Mouse (Mus musculus) forebrain, embryonic 10.5 days (tissue): ENCODE measurements around the gene Mtf1. TPM values are rescaled to one million over a fixed set of nuclear protein-coding genes. Genes with fewer than 3 reads are reported as not detected.
A peak's percentile ranks its signal among the peaks of the same experiment; 100 is the strongest.

ENCODE experiments used
- DNase-seq: peaks from one replicate; pipeline ENCODE4 v3.0.0-alpha.2; 2017; ENCODE audit warnings: low spot score; ENCODE audit errors: extremely low spot score
- H3K27ac ChIP-seq: fragments of 300-500 bp; sonication (generic); 2 replicates; pipeline ENCODE4 v1.5.1; 2016; ENCODE audit warnings: mild to moderate bottlenecking
- H3K27me3 ChIP-seq: fragments of 300-500 bp; sonication (generic); 2 replicates; pipeline ENCODE4 v1.6.1; 2016; ENCODE audit warnings: mild to moderate bottlenecking; ENCODE audit not compliant: poor library complexity, severe bottlenecking
- H3K36me3 ChIP-seq: fragments of 300-500 bp; sonication (generic); replicated peaks from 2 replicates; pipeline ENCODE4 v1.6.1; 2016; ENCODE audit warnings: mild to moderate bottlenecking, moderate library complexity
- H3K4me1 ChIP-seq: fragments of 300-500 bp; sonication (generic); 2 replicates; pipeline ENCODE4 v1.6.1; 2016
- H3K4me3 ChIP-seq: fragments of 300-500 bp; sonication (generic); 2 replicates; pipeline ENCODE4 v1.5.1; 2016; ENCODE audit warnings: mild to moderate bottlenecking, moderate library complexity
- H3K9me3 ChIP-seq: fragments of 300-500 bp; sonication (generic); 2 replicates; pipeline ENCODE4 v1.6.1; 2016; ENCODE audit warnings: mild to moderate bottlenecking, moderate library complexity
- WGBS: fragments of 180-500 bp; shearing (Covaris S2); methylation state at CpG from one replicate; pipeline ENCODE4 v1.1.7; 2016; 5-methylcytosine and 5-hydroxymethylcytosine counted together
- polyA plus RNA-seq: library from polyadenylated mRNA; unstranded; fragments of >200 nt; fragmentation: Nextera tagmentation; extraction: Ambion mirVana; gene quantifications from 2 replicates; pipeline ENCODE4 v1.2.1, GENCODE M21; 2016

Gene Mtf1
- polyA plus RNA-seq, 1 experiment from 2014 or later, result 22.3 TPM

DNA sequence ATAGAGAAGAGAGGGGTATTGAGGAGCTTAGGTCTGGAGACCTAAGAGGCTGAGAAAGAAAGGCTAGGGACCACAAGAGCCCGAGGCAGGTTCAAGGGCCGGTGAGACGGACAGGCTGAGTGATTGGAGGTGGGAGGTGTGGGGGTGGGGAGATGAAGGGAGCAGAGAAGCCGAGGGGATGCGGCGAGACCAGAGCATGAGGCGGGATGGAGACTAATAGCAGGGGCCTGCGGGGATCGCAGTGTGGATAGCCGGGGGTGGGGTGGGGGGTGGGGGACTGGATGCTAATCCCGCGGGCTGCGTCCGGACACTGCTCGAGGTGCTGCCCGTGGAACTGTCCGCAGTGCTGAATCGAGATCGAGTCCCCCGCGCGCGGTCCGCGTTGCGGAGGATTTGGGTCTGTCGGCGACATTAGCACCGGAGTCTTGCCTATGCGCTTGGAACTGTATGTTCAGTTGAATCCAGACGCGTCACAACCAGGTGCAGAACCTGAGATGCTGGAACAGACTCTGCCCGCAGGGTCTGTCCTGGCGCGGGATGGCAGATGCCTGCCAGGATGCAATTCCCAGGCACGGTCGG is 80.3 kb downstream of the Mtf1 start:
- Histone ChIP-seq H3K27me3 (peaks cover 83% of the 10 kb centered on the region), H3K9me3 (peaks cover 4% of the 10 kb centered on the region; the same call in 1 of the 2 replicates), H3K4me3 (peak overlapping the region; percentile 56), H3K4me1 (peaks cover 35% of the 10 kb centered on the region), H3K27ac (no peak overlapping the region), H3K36me3 (no peaks in the 10 kb centered on the region)
- 1% methylated on average over 36 of the region's 37 CpGs for WGBS
- peak; percentile 63 for DNase-seq

DNA sequence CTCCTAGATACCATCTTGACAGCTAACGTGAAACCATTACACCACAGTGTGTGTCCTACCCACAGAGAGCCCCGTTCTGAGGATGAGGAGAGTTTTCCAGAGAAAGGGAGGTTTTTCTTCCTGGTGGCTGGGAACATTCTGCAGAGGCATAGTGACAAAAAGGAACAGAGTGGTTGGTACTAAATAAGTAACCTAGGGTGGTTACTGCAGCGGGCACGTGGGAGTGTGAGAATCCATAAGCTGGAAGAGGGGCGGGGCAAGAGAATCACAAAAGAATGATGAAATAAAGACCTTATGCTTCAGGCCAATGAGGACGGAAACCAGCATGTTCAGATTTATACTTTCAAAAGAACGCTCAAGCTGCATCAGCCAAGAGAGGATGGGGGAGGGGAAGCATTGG is 86.8 kb downstream of the Mtf1 start:
- 79% methylated on average over 7 of the region's 7 CpGs for WGBS
- Histone ChIP-seq H3K4me1 (peaks cover 6% of the 10 kb centered on the region), H3K4me3 (no peak overlapping the region), H3K27ac (no peak overlapping the region), H3K36me3 (no peaks in the 10 kb centered on the region), H3K27me3 (peaks cover 77% of the 10 kb centered on the region), H3K9me3 (no peaks in the 10 kb centered on the region)
- DNase-seq, result no peak

GRCm38 (mm10) chr4:124889935-124890334 is 88.0 kb downstream of the Mtf1 start:
- no peaks in the 10 kb centered on the region for H3K9me3 ChIP-seq
- WGBS, result 97% methylated on average over 2 of the region's 2 CpGs
- H3K36me3 ChIP-seq, result no peaks in the 10 kb centered on the region
- peaks cover 17% of the 10 kb centered on the region for H3K4me1 ChIP-seq
- no peak overlapping the region for H3K27ac ChIP-seq
- peaks cover 77% of the 10 kb centered on the region for H3K27me3 ChIP-seq
- no peak overlapping the region for H3K4me3 ChIP-seq
- DNase-seq, result no peak

DNA sequence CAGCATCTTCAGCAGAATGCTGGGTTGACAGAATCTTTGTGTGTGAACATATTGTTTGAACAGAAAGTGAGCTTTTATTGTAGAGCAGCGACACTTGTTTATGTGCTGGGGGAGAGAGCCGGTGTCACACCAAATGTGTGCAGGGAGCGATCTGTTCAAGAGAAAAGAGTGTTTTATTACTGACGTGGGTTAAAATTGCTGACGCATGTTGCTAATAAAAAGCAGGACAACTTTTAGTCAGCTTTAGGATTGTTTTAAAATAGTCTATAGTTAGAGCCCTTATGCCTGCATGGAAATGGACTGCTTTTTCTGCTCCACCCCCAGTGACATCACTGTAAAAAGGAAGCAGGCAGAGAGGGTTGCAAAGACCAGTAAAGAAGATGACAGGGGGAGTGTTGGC is 88.9 kb downstream of the Mtf1 start:
- no peak for DNase-seq
- Histone ChIP-seq H3K9me3 (no peaks in the 10 kb centered on the region), H3K36me3 (no peaks in the 10 kb centered on the region), H3K4me1 (peaks cover 21% of the 10 kb centered on the region), H3K4me3 (no peak overlapping the region), H3K27me3 (peaks cover 77% of the 10 kb centered on the region), H3K27ac (no peak overlapping the region)
- 77% methylated on average over 5 of the region's 5 CpGs for WGBS

- Histone ChIP-seq H3K27me3 (peaks cover 84% of the 10 kb centered on the region), H3K4me3 (peak overlapping the region; percentile 63), H3K36me3 (no peaks in the 10 kb centered on the region), H3K27ac (no peak overlapping the region), H3K9me3 (no peaks in the 10 kb centered on the region), H3K4me1 (peaks cover 36% of the 10 kb centered on the region)
- 34% methylated on average over 6 of the region's 6 CpGs for whole genome bisulfite sequencing
- DNase-seq, result no peak
Measured at GRCm38 (mm10) chr4:124893769-124894168, 91.9 kb downstream of the Mtf1 start.

- H3K4me3 ChIP-seq, result peak overlapping the region; percentile 63
- H3K27me3 ChIP-seq, result peaks cover 91% of the 10 kb centered on the region
- DNase-seq, result no peak
- no peaks in the 10 kb centered on the region for H3K9me3 ChIP-seq
- WGBS, result 1% methylated on average over 83 of the region's 83 CpGs
- peaks cover 46% of the 10 kb centered on the region for H3K4me1 ChIP-seq
- no peaks in the 10 kb centered on the region for H3K36me3 ChIP-seq
- peak overlapping the region; percentile 58; the same call in 1 of the 2 replicates for H3K27ac ChIP-seq
Measured at GRCm38 (mm10) chr4:124894508-124895428, 92.9 kb downstream of the Mtf1 start.

DNA sequence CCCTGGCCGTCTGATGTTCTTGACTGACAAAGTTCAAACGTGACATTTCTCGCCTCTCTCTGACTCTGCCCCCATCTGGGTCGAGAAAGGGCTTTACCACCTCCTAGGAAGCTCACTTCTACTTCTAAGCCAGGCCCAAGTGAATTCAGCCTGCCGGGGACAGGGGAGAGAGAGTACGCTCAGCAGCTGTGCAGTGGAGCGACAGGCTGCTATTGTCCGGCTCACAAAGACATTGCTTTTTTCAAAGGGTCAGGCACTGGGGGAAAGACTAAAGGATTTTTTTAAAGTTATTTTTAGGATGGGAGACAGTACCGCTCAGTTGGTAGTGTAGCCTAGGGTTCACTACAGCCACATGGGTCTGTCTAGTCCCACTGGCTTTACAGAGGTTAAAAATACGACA is 96.5 kb downstream of the Mtf1 start:
- Histone ChIP-seq H3K4me1 (peaks cover 62% of the 10 kb centered on the region), H3K27ac (peak overlapping the region; percentile 36), H3K36me3 (no peaks in the 10 kb centered on the region), H3K9me3 (no peaks in the 10 kb centered on the region), H3K27me3 (peaks cover 77% of the 10 kb centered on the region), H3K4me3 (no peak overlapping the region)
- peak; percentile 49 for DNase-seq
- 17% methylated on average over 10 of the region's 10 CpGs for WGBS

Other genes starting within 250 kb of the Mtf1 start
- 0.31 and 0.61 TPM in 2 replicates for gene 3100002H09Rik, start 191.3 kb upstream of the Mtf1 start, polyA plus RNA-seq
- gene Pou3f1, start 145.3 kb upstream of the Mtf1 start, polyA plus RNA-seq, result 2.7 and 3.0 TPM in 2 replicates
- 63.0 and 65.9 TPM in 2 replicates for gene Utp11, start 108.5 kb upstream of the Mtf1 start, polyA plus RNA-seq
- gene Fhl3, start 101.4 kb upstream of the Mtf1 start, polyA plus RNA-seq, result 5.5 and 8.7 TPM in 2 replicates
- gene Sf3a3, start 87.3 kb upstream of the Mtf1 start, polyA plus RNA-seq, result 260 and 269 TPM in 2 replicates
- gene Inpp5b, start 60.3 kb upstream of the Mtf1 start, polyA plus RNA-seq, result 28.8 and 29.4 TPM in 2 replicates
- gene Yrdc, start 48.6 kb downstream of the Mtf1 start, polyA plus RNA-seq, result 43.1 and 44.1 TPM in 2 replicates
- gene 1110065P20Rik, start 49.1 kb downstream of the Mtf1 start, polyA plus RNA-seq, result 39.3 and 42.9 TPM in 2 replicates
- 2.3 and 2.6 TPM in 2 replicates for gene Maneal, start 60.1 kb downstream of the Mtf1 start, polyA plus RNA-seq
- 1.1 and 1.3 TPM in 2 replicates for gene Epha10, start 78.8 kb downstream of the Mtf1 start, polyA plus RNA-seq
- gene 9930104L06Rik, start 134.9 kb downstream of the Mtf1 start, polyA plus RNA-seq, result 16.4 and 17.5 TPM in 2 replicates
- 293 and 297 TPM in 2 replicates for gene Cdca8, start 137.2 kb downstream of the Mtf1 start, polyA plus RNA-seq
- gene Rspo1, start 184.3 kb downstream of the Mtf1 start, polyA plus RNA-seq, result 40.0 and 46.8 TPM in 2 replicates
- 99.7 and 107 TPM in 2 replicates for gene Gnl2, start 214.5 kb downstream of the Mtf1 start, polyA plus RNA-seq